Mouse (Mus musculus): Measurements from ENCODE around the gene H2-Ab1. TPM values are rescaled to one million over a fixed set of nuclear protein-coding genes. Genes with fewer than 3 reads are reported as not detected.

Gene H2-Ab1
- polyA plus RNA-seq, 1 experiment from 2014 or later = 2.6 TPM

- Histone ChIP-seq H3K27ac (replicated peaks) (no peak overlapping the region), H3K9me3 (no peaks in the 10 kb centered on the region), H3K4me2 (replicated peaks) (no peak overlapping the region), H3K4me1 (no peaks in the 10 kb centered on the region), H3K9ac (replicated peaks) (no peak overlapping the region), H3K36me3 (no peaks in the 10 kb centered on the region), H3K27me3 (no peaks in the 10 kb centered on the region), H3K4me3 (no peak overlapping the region)
- WGBS = 72% methylated on average over 6 of the region's 6 CpGs
- no peak for ATAC-seq (ENCODE audit: low FRiP score, low read depth)
Observed at GRCm38 (mm10) chr17:34286999-34287398, 29.5 kb downstream of the H2-Ab1 start.

- no peaks in the 10 kb centered on the region for H3K9me3 ChIP-seq
- no peaks in the 10 kb centered on the region for H3K4me1 ChIP-seq
- no peak within 1 kb of the TSS for H3K4me2 ChIP-seq (replicated peaks)
- H3K27me3 ChIP-seq = no peaks in the 10 kb centered on the region
- ATAC-seq (ENCODE audit: low FRiP score, low read depth) = no peak
- H3K4me3 ChIP-seq = no peak within 1 kb of the TSS
- no peaks in the 10 kb centered on the region for H3K36me3 ChIP-seq
- H3K9ac ChIP-seq (replicated peaks) = no peak within 1 kb of the TSS
- H3K27ac ChIP-seq (replicated peaks) = no peak within 1 kb of the TSS
- 15% methylated on average over 8 of the region's 8 CpGs for WGBS
Observed at GRCm38 (mm10) chr17:34287648-34288047, 30.2 kb downstream of the H2-Ab1 start, which contains the start of gene H2-Aa. Gene H2-Aa, minus strand, starts transcription at chr17:34287823.

- no peaks in the 10 kb centered on the region for H3K4me1 ChIP-seq
- no peak overlapping the region for H3K27ac ChIP-seq (replicated peaks)
- no peak overlapping the region for H3K4me2 ChIP-seq (replicated peaks)
- no peak overlapping the region for H3K4me3 ChIP-seq
- no peak overlapping the region for H3K9ac ChIP-seq (replicated peaks)
- H3K36me3 ChIP-seq = no peaks in the 10 kb centered on the region
- H3K9me3 ChIP-seq = no peaks in the 10 kb centered on the region
- 70% methylated on average over 3 of the region's 3 CpGs for WGBS
- H3K27me3 ChIP-seq = no peaks in the 10 kb centered on the region
- no peak for ATAC-seq (ENCODE audit: low FRiP score, low read depth)
Observed at GRCm38 (mm10) chr17:34288131-34288530, 30.6 kb downstream of the H2-Ab1 start.

GRCm38 (mm10) chr17:34291609-34292008 is 34.1 kb downstream of the H2-Ab1 start:
- H3K36me3 ChIP-seq = no peaks in the 10 kb centered on the region
- H3K4me1 ChIP-seq = no peaks in the 10 kb centered on the region
- H3K4me2 ChIP-seq (replicated peaks) = no peak overlapping the region
- no peak overlapping the region for H3K27ac ChIP-seq (replicated peaks)
- H3K27me3 ChIP-seq = no peaks in the 10 kb centered on the region
- H3K9ac ChIP-seq (replicated peaks) = no peak overlapping the region
- ATAC-seq (ENCODE audit: low FRiP score, low read depth) = peak; percentile 91
- no peaks in the 10 kb centered on the region for H3K9me3 ChIP-seq
- 11% methylated on average over 8 of the region's 8 CpGs for WGBS
- no peak overlapping the region for H3K4me3 ChIP-seq

GRCm38 (mm10) chr17:34292570-34292969 is 35.1 kb downstream of the H2-Ab1 start:
- Histone ChIP-seq H3K4me2 (replicated peaks) (no peak overlapping the region), H3K27me3 (no peaks in the 10 kb centered on the region), H3K4me3 (no peak overlapping the region), H3K4me1 (no peaks in the 10 kb centered on the region), H3K36me3 (no peaks in the 10 kb centered on the region), H3K27ac (replicated peaks) (no peak overlapping the region), H3K9me3 (no peaks in the 10 kb centered on the region), H3K9ac (replicated peaks) (no peak overlapping the region)
- WGBS = 89% methylated on average over 4 of the region's 4 CpGs
- ATAC-seq (ENCODE audit: low FRiP score, low read depth) = no peak

- Histone ChIP-seq H3K4me1 (no peaks in the 10 kb centered on the region), H3K9me3 (no peaks in the 10 kb centered on the region), H3K4me2 (replicated peaks) (no peak overlapping the region), H3K36me3 (no peaks in the 10 kb centered on the region), H3K27ac (replicated peaks) (no peak overlapping the region), H3K4me3 (no peak overlapping the region), H3K9ac (replicated peaks) (no peak overlapping the region), H3K27me3 (no peaks in the 10 kb centered on the region)
- 54% methylated on average over 2 of the region's 2 CpGs for WGBS
- ATAC-seq (ENCODE audit: low FRiP score, low read depth) = no peak
Observed at GRCm38 (mm10) chr17:34293533-34293932, 36.0 kb downstream of the H2-Ab1 start.

GRCm38 (mm10) chr17:34294249-34294648 is 36.8 kb downstream of the H2-Ab1 start:
- Histone ChIP-seq H3K36me3 (no peaks in the 10 kb centered on the region), H3K9me3 (no peaks in the 10 kb centered on the region), H3K4me2 (replicated peaks) (no peak overlapping the region), H3K4me3 (no peak overlapping the region), H3K27me3 (no peaks in the 10 kb centered on the region), H3K27ac (replicated peaks) (no peak overlapping the region), H3K4me1 (no peaks in the 10 kb centered on the region), H3K9ac (replicated peaks) (no peak overlapping the region)
- WGBS = 75% methylated on average over 4 of the region's 4 CpGs
- no peak for ATAC-seq (ENCODE audit: low FRiP score, low read depth)

- Histone ChIP-seq H3K27ac (replicated peaks) (no peak overlapping the region), H3K36me3 (no peaks in the 10 kb centered on the region), H3K4me1 (no peaks in the 10 kb centered on the region), H3K9ac (replicated peaks) (no peak overlapping the region), H3K4me3 (no peak overlapping the region), H3K27me3 (no peaks in the 10 kb centered on the region), H3K9me3 (no peaks in the 10 kb centered on the region), H3K4me2 (replicated peaks) (no peak overlapping the region)
- ATAC-seq (ENCODE audit: low FRiP score, low read depth) = no peak
Observed at GRCm38 (mm10) chr17:34295307-34295706, 37.8 kb downstream of the H2-Ab1 start.

- Histone ChIP-seq H3K9me3 (no peaks in the 10 kb centered on the region), H3K4me2 (replicated peaks) (peak overlapping the region; percentile 52), H3K9ac (replicated peaks) (no peak overlapping the region; the same call in 1 of the 2 replicates), H3K27me3 (no peaks in the 10 kb centered on the region), H3K4me1 (no peaks in the 10 kb centered on the region), H3K27ac (replicated peaks) (no peak overlapping the region), H3K4me3 (peak overlapping the region; percentile 40), H3K36me3 (no peaks in the 10 kb centered on the region)
- ATAC-seq (ENCODE audit: low FRiP score, low read depth) = no peak; the same call in 1 of the 2 replicates
- 23% methylated on average over 23 of the region's 23 CpGs for WGBS
Observed at GRCm38 (mm10) chr17:34295891-34296794, 38.7 kb downstream of the H2-Ab1 start.

GRCm38 (mm10) chr17:34299356-34299755 is 41.9 kb downstream of the H2-Ab1 start:
- Histone ChIP-seq H3K9ac (replicated peaks) (no peak overlapping the region), H3K4me1 (no peaks in the 10 kb centered on the region), H3K4me3 (no peak overlapping the region), H3K9me3 (no peaks in the 10 kb centered on the region), H3K4me2 (replicated peaks) (no peak overlapping the region), H3K27me3 (no peaks in the 10 kb centered on the region), H3K36me3 (no peaks in the 10 kb centered on the region), H3K27ac (replicated peaks) (no peak overlapping the region)
- WGBS = 71% methylated on average over 3 of the region's 3 CpGs
- ATAC-seq (ENCODE audit: low FRiP score, low read depth) = no peak

- no peak for ATAC-seq (ENCODE audit: low FRiP score, low read depth)
Observed at GRCm38 (mm10) chr17:34300071-34300470, 42.6 kb downstream of the H2-Ab1 start.

GRCm38 (mm10) chr17:34300691-34301566 is 43.4 kb downstream of the H2-Ab1 start:
- no peak for ATAC-seq (ENCODE audit: low FRiP score, low read depth)
- 78% methylated on average over 23 of the region's 23 CpGs for WGBS
- no peak overlapping the region for H3K9ac ChIP-seq (replicated peaks)

More at GRCm38 (mm10) chr17:34300071-34300470, 42.6 kb downstream of the H2-Ab1 start:
- WGBS = 97% methylated on average over 8 of the region's 8 CpGs
- no peak overlapping the region for H3K4me3 ChIP-seq
- H3K27me3 ChIP-seq = no peaks in the 10 kb centered on the region
- H3K4me1 ChIP-seq = no peaks in the 10 kb centered on the region
- H3K9ac ChIP-seq (replicated peaks) = no peak overlapping the region
- no peaks in the 10 kb centered on the region for H3K9me3 ChIP-seq
- H3K27ac ChIP-seq (replicated peaks) = no peak overlapping the region
- H3K4me2 ChIP-seq (replicated peaks) = no peak overlapping the region
- H3K36me3 ChIP-seq = no peaks in the 10 kb centered on the region

More at GRCm38 (mm10) chr17:34300691-34301566, 43.4 kb downstream of the H2-Ab1 start:
- H3K27me3 ChIP-seq = no peaks in the 10 kb centered on the region
- no peak overlapping the region for H3K4me2 ChIP-seq (replicated peaks)
- no peaks in the 10 kb centered on the region for H3K36me3 ChIP-seq
- H3K27ac ChIP-seq (replicated peaks) = no peak overlapping the region
- H3K4me3 ChIP-seq = no peak overlapping the region
- no peaks in the 10 kb centered on the region for H3K4me1 ChIP-seq
- no peaks in the 10 kb centered on the region for H3K9me3 ChIP-seq
